Comparison of ENCODE assay signal across 9 mouse cellular contexts in the genomic region with DNA sequence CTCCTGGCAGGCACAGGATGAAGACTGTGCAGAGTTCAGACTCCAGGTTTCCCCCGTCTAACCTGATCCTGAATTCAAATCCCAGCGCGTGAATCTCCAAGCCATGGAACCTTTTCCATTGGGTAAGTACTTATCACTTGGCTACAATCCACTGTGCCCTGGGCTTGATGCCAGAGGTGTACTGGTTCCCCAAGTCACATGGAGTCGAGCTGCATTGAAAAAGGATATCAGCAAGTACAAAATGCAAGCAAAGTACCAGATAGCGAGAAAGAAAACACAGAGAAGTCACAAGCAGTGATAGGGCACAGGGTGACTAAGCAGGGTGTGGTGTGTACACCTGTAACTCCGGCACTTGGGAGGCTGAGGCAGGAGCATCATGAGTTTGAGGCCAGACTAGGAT. TPM values are rescaled to one million over a fixed set of nuclear protein-coding genes. Genes with fewer than 3 reads are reported as not detected.
DNase-seq lines count a peak whose midpoint lies in the region; ATAC-seq and TF ChIP-seq lines count a peak whose summit lies in the region.
"Had no signal": no experiment of that assay in that cellular context is flagged by ENCODE, and none has a peak within 500 bp of the region (broad histone marks: within the 10 kb centered on the region; RNA-seq: fewer than 3 reads in every experiment).

No protein-coding gene starts in this region.

- ATAC-seq in heart, embryonic 11.5 days (replicated peaks; ENCODE audit: insufficient number of reproducible peaks, low FRiP score, low TSS enrichment) = 0 out of 2 replicates have a peak, but pooled peaks have one; percentile 21
- ATAC-seq: forebrain, embryonic 15.5 days had no signal

- no peaks in the 10 kb centered on the region for H3K27me3 ChIP-seq in heart, embryonic 11.5 days (ENCODE audit: control insufficient read depth, insufficient read depth, low read length)
- no peaks in the 10 kb centered on the region for H3K27me3 ChIP-seq in forebrain, embryonic 10.5 days (ENCODE audit: poor library complexity, severe bottlenecking)
- H3K27me3 ChIP-seq: forebrain, embryonic 15.5 days had no signal

- H3K4me2 ChIP-seq in heart, embryonic 11.5 days = no peak overlapping the region
- H3K4me2 ChIP-seq: forebrain, embryonic 15.5 days had no signal

- H3K9me3 ChIP-seq in heart, embryonic 11.5 days (replicated peaks; ENCODE audit: control insufficient read depth, low read length) = no peaks in the 10 kb centered on the region
- no peaks in the 10 kb centered on the region for H3K9me3 ChIP-seq in forebrain, embryonic 10.5 days
- H3K9me3 ChIP-seq: forebrain, embryonic 15.5 days had no signal

- H3K9ac ChIP-seq in heart, embryonic 11.5 days (ENCODE audit: low read depth, low read length) = no peak overlapping the region
- H3K9ac ChIP-seq: forebrain, embryonic 15.5 days had no signal

- H3K27ac ChIP-seq in heart, embryonic 11.5 days (ENCODE audit: low read depth, low read length) = no peak overlapping the region
- no peak overlapping the region for H3K27ac ChIP-seq in layer of hippocampus, adult 2 months
- H3K27ac ChIP-seq in forebrain, embryonic 10.5 days = no peak overlapping the region
- H3K27ac ChIP-seq: forebrain, embryonic 15.5 days had no signal

- H3K4me3 ChIP-seq in heart, embryonic 11.5 days (ENCODE audit: low read depth, low read length) = no peak overlapping the region
- H3K4me3 ChIP-seq in layer of hippocampus, adult 2 months = no peak overlapping the region
- no peak overlapping the region for H3K4me3 ChIP-seq in forebrain, embryonic 10.5 days
- H3K4me3 ChIP-seq: forebrain, embryonic 15.5 days had no signal

- DNase-seq in ovary, adult 18-20 months (ENCODE audit: low spot score) = peak; percentile 23
- no peak for DNase-seq in ovary, postnatal 14 days (ENCODE audit: low spot score)
- DNase-seq in kidney, postnatal 14 days = peak; percentile 56
- no peak for DNase-seq in MN1 (ENCODE audit: low spot score)
- no peak for DNase-seq in retina, postnatal 1 day
- DNase-seq in layer of hippocampus, adult 2 months (ENCODE audit: low spot score in 2 of 2) = no peak
- no peak for DNase-seq in forebrain, embryonic 10.5 days (ENCODE audit: extremely low spot score, low spot score)

- peaks cover 28% of the 10 kb centered on the region for H3K4me1 ChIP-seq in heart, embryonic 11.5 days (ENCODE audit: control insufficient read depth, insufficient read depth, low read length)
- peaks cover 11% of the 10 kb centered on the region; the same call in 1 of the 2 replicates for H3K4me1 ChIP-seq in forebrain, embryonic 10.5 days
- H3K4me1 ChIP-seq: forebrain, embryonic 15.5 days had no signal

- no peaks in the 10 kb centered on the region for H3K36me3 ChIP-seq in heart, embryonic 11.5 days (ENCODE audit: control insufficient read depth, insufficient read depth, low read length)
- peaks cover 8% of the 10 kb centered on the region; the same call in 1 of the 2 replicates for H3K36me3 ChIP-seq in forebrain, embryonic 10.5 days (replicated peaks)
- H3K36me3 ChIP-seq: forebrain, embryonic 15.5 days had no signal

- 63% methylated on average over 6 of the region's 6 CpGs for WGBS in heart, embryonic 11.5 days (ENCODE audit: insufficient replicate concordance)
- WGBS in forebrain, embryonic 10.5 days = 94% methylated on average over 6 of the region's 6 CpGs

- TF ChIP-seq CTCF in layer of hippocampus, adult 2 months (conservative IDR thresholded peaks at IDR 0.05) = no peak

RNA-seq across cellular contexts. Expression of a gene that starts 14.9 kb away (rescaled TPM):
- 47.3 and 68.5 TPM in 2 replicates for polyA plus RNA-seq in heart, embryonic 11.5 days (2014; fragmentation: Nextera tagmentation; extraction: Ambion mirVana)
- 10 to 100 TPM; 33.7 to 39.8 TPM for total RNA-seq in layer of hippocampus, adult 2 months (2021)
- 40.8 and 44.3 TPM in 2 replicates for polyA plus RNA-seq in forebrain, embryonic 10.5 days (2016; fragmentation: Nextera tagmentation; extraction: Ambion mirVana)

Comparison
In these comparisons a context has a peak if more than half of its experiments do, and no peak if none do; other contexts are left out.
1. DNase-seq: peak in ovary, adult 18-20 months (single experiment) and kidney, postnatal 14 days (single experiment); none in ovary, postnatal 14 days (single experiment), MN1 (single experiment), retina, postnatal 1 day (single experiment), layer of hippocampus, adult 2 months (0 of 2) and forebrain, embryonic 10.5 days (single experiment).